Mouse (Mus musculus) megakaryocyte, embryonic 14.5 days (primary cell): Measurements from ENCODE around the gene Taar6. TPM values are rescaled to one million over a fixed set of nuclear protein-coding genes. Genes with fewer than 3 reads are reported as not detected.

ENCODE experiments used
- H3K27me3 ChIP-seq: replicated peaks from 2 replicates; pipeline ENCODE3; 2012; ENCODE audit warnings: inconsistent platforms
- H3K36me3 ChIP-seq: replicated peaks from 2 replicates; pipeline ENCODE3; 2012; ENCODE audit warnings: low read length, inconsistent platforms, mixed read lengths
- H3K4me1 ChIP-seq: 2 replicates; pipeline ENCODE4 v1.6.1; 2012; ENCODE audit warnings: inconsistent platforms
- H3K4me3 ChIP-seq: replicated peaks from 2 replicates; pipeline ENCODE3; 2012; ENCODE audit warnings: moderate library complexity, mild to moderate bottlenecking, inconsistent platforms
- H3K9me3 ChIP-seq: 2 replicates; pipeline ENCODE4 v1.6.1; 2012; ENCODE audit warnings: inconsistent platforms
- FLI1 ChIP-seq: IDR thresholded peaks from 2 replicates; pipeline ENCODE4 v1.6.1; 2012; ENCODE audit warnings: low read length, inconsistent platforms, mixed read lengths
- GATA1 ChIP-seq: IDR thresholded peaks from 3 replicates; pipeline ENCODE4 v1.6.1; 2012; ENCODE audit warnings: mixed read lengths, low read length, inconsistent platforms, borderline replicate concordance
- polyA plus RNA-seq: library from polyadenylated mRNA; stranded (reverse); fragments of >175 nt; gene quantifications from 2 replicates; pipeline ENCODE4 v1.2.3, GENCODE M21; 2012; ENCODE audit warnings: low replicate concordance; ENCODE audit not compliant: insufficient read depth

Gene Taar6
- polyA plus RNA-seq, 1 experiment = not detected

- Histone ChIP-seq H3K4me3 (no peak overlapping the region), H3K36me3 (no peaks in the 10 kb centered on the region), H3K4me1 (no peaks in the 10 kb centered on the region), H3K9me3 (peaks cover 6% of the 10 kb centered on the region; the same call in 1 of the 2 replicates), H3K27me3 (no peaks in the 10 kb centered on the region)
- TF ChIP-seq FLI1 (no peak), GATA1 (no peak)
Observed at GRCm38 (mm10) chr10:23942465-23942864, 43.0 kb downstream of the Taar6 start.

- no peaks in the 10 kb centered on the region for H3K27me3 ChIP-seq
- H3K4me1 ChIP-seq = no peaks in the 10 kb centered on the region
- TF ChIP-seq GATA1 = no peak
- TF ChIP-seq FLI1 = no peak
- no peaks in the 10 kb centered on the region for H3K36me3 ChIP-seq
- peaks cover 6% of the 10 kb centered on the region; the same call in 1 of the 2 replicates for H3K9me3 ChIP-seq
- no peak within 1 kb of the TSS for H3K4me3 ChIP-seq
Observed at GRCm38 (mm10) chr10:23938312-23938711, 47.1 kb downstream of the Taar6 start, which contains the start of gene Taar2. Taar2 (plus strand) TSS chr10:23938572.

GRCm38 (mm10) chr10:23937613-23938012 lies 47.8 kb downstream of the Taar6 start:
- H3K4me1 ChIP-seq = no peaks in the 10 kb centered on the region
- TF ChIP-seq GATA1 (no peak), FLI1 (no peak)
- peaks cover 6% of the 10 kb centered on the region; the same call in 1 of the 2 replicates for H3K9me3 ChIP-seq
- no peaks in the 10 kb centered on the region for H3K27me3 ChIP-seq
- H3K4me3 ChIP-seq = no peak overlapping the region
- H3K36me3 ChIP-seq = no peaks in the 10 kb centered on the region

Other genes with a start within 250 kb of the Taar6 start
- 210 and 1,237 TPM in 2 replicates for gene Rps12, start 198.4 kb downstream of the Taar6 start, polyA plus RNA-seq
- gene Slc18b1, start 188.7 kb downstream of the Taar6 start, polyA plus RNA-seq = not detected in 2 replicates
- not detected in 2 replicates for gene Vnn3, start 134.2 kb downstream of the Taar6 start, polyA plus RNA-seq
- gene Vnn1, start 91.0 kb downstream of the Taar6 start, polyA plus RNA-seq = not detected in 2 replicates
- gene Taar1, start 65.3 kb downstream of the Taar6 start, polyA plus RNA-seq = not detected in 2 replicates
- gene Taar2, start 47.1 kb downstream of the Taar6 start, polyA plus RNA-seq = not detected in 2 replicates
- gene Taar3, start 36.1 kb downstream of the Taar6 start, polyA plus RNA-seq = not detected in 2 replicates
- not detected in 2 replicates for gene Taar4, start 25.2 kb downstream of the Taar6 start, polyA plus RNA-seq
- not detected in 2 replicates for gene Taar5, start 14.9 kb downstream of the Taar6 start, polyA plus RNA-seq
- not detected in 2 replicates for gene Taar7a, start 7.8 kb upstream of the Taar6 start, polyA plus RNA-seq
- not detected in 2 replicates for gene Taar7b, start 14.3 kb upstream of the Taar6 start, polyA plus RNA-seq
- not detected in 2 replicates for gene Taar7d, start 41.6 kb upstream of the Taar6 start, polyA plus RNA-seq
- not detected in 2 replicates for gene Taar7e, start 52.0 kb upstream of the Taar6 start, polyA plus RNA-seq
- gene Taar7f, start 63.9 kb upstream of the Taar6 start, polyA plus RNA-seq = not detected in 2 replicates
- not detected in 2 replicates for gene Taar8a, start 90.9 kb upstream of the Taar6 start, polyA plus RNA-seq
- not detected in 2 replicates for gene Taar8b, start 106.6 kb upstream of the Taar6 start, polyA plus RNA-seq
- gene Taar8c, start 116.3 kb upstream of the Taar6 start, polyA plus RNA-seq = not detected in 2 replicates
- not detected in 2 replicates for gene Taar9, start 123.9 kb upstream of the Taar6 start, polyA plus RNA-seq
- gene Stx7, start 163.7 kb upstream of the Taar6 start, polyA plus RNA-seq = 109 and 228 TPM in 2 replicates
- gene Moxd1, start 237.9 kb upstream of the Taar6 start, polyA plus RNA-seq = not detected in 2 replicates